Comparison of ENCODE assay signal across 13 mouse cellular contexts in the genomic region with DNA sequence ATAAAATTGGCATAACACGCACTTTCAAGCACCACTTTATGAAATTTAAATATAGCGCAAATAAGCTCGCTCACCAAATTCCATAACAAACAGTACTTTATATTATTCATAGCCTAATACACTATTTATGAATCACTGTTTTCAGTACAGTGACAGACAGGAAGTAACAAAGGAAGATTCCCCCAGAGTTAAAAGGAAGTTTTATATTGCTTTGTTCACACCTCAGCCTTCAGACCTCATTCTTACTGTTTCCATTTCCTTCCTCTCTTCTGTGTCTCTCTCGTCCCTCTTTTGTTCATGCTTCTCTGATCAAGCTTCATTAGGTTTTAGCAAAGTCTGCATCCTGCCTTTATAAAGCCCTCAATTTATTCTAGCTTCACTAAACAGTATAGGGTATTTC.
"Had no signal": no experiment of that assay in that cellular context is flagged by ENCODE, and none has a peak within 500 bp of the region (broad histone marks: within the 10 kb centered on the region; RNA-seq: fewer than 3 reads in every experiment).

No protein-coding gene starts in this region.

- H3K4me1 ChIP-seq: kidney, embryonic 15.5 days; limb, embryonic 12.5 days; liver, embryonic 13.5 days; lung, embryonic 15.5 days; midbrain, embryonic 12.5 days had no signal

- H3K4me2 ChIP-seq: kidney, embryonic 15.5 days; limb, embryonic 12.5 days; liver, embryonic 13.5 days; lung, embryonic 15.5 days; midbrain, embryonic 12.5 days had no signal

- H3K27me3 ChIP-seq: kidney, embryonic 15.5 days; limb, embryonic 12.5 days; liver, embryonic 13.5 days; lung, embryonic 15.5 days; midbrain, embryonic 12.5 days had no signal

- DNase-seq: kidney, adult 2 months; kidney, postnatal 14 days; layer of hippocampus, postnatal 36 days; liver; liver, embryonic 13.5 days; liver, postnatal 0 days; lung, postnatal 14 days; thymus, postnatal 4 days had no signal

- H3K9me3 ChIP-seq: kidney, embryonic 15.5 days; limb, embryonic 12.5 days; liver, embryonic 13.5 days; lung, embryonic 15.5 days; midbrain, embryonic 12.5 days had no signal

- ATAC-seq: intestine, embryonic 16.5 days; liver, postnatal 0 days had no signal

- H3K4me3 ChIP-seq: kidney, embryonic 15.5 days; limb, embryonic 12.5 days; liver, embryonic 13.5 days; lung, embryonic 15.5 days; midbrain, embryonic 12.5 days had no signal

- H3K27ac ChIP-seq: kidney, embryonic 15.5 days; limb, embryonic 12.5 days; liver, embryonic 13.5 days; lung, embryonic 15.5 days; midbrain, embryonic 12.5 days had no signal

- H3K9ac ChIP-seq: kidney, embryonic 15.5 days; limb, embryonic 12.5 days; liver, embryonic 13.5 days; liver, postnatal 0 days; lung, embryonic 15.5 days; midbrain, embryonic 12.5 days had no signal

- H3K36me3 ChIP-seq: kidney, embryonic 15.5 days; limb, embryonic 12.5 days; liver, embryonic 13.5 days; lung, embryonic 15.5 days; midbrain, embryonic 12.5 days had no signal
